Mouse (Mus musculus): ENCODE results near the gene Evi5l.

Gene Evi5l

DNA sequence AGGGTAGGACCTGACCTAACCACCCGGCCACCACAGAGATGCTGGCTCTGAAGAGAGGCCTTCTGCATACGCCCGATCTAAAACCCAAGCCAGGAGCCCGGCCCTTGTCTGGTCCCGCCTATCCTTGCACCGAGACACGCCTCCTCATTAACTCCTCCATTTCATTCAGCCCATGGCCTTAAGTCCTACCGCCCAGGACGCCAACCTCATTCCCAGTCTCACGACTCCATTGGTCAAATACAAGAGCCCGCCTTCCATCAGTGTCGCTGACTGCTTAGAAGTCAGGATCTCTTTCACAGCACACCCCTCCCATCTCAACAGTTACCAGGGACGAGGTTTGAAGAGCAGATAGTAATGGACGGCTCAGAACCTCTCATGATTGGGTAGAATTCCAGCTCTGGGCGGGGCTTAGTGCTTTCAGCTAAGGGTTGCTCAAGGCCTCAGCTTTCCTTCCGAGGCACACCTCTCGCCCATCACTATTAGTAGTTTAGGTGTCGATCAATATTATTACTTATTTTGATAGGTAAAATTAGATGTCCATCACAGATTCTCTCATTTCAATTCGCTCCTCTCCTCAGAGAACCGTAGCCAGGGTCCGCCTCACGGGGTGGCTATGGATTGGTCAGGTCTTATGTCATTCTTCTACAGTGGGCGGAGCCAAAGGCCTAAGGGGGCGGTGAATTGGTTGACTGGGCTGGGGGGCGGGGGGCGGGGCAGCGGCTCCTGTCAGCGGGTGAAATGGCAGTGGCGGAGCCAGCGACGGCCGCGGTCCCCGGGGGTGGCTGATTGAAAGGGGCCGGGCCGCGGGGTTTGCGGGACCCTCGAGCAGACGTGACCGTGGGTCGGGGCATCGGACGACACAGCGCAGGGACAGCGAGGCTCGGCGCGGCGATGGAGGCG, at the start of gene Evi5l:
Gene Evi5l (plus strand): TSS at position 716 of the 900 bp plus-strand sequence.
- peak; percentile 99 for DNase-seq (ENCODE audit: low read depth, low spot score)

DNA sequence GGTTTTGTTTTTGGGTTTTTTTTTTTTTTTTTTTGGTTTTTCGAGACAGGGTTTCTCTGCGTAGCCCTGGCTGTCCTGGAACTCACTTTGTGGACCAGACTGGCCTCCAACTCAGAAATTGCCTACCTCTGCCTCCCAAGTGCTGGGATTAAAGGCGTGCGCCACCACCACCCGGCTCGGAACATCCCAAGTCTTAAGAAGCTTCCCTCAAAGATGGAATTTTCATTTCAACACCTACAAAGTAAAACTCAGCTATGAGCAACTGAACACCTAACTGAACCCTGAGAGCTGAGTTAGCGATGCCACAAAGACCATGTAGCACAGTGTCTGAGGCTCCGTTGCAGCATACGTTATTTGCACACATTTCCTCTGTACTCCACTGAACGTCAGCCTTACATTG, 32.6 kb upstream of the Evi5l start, which contains the start of gene Cd209g:
Gene Cd209g (plus strand): TSS at position 301 of the 400 bp plus-strand sequence.
- no peak for DNase-seq (ENCODE audit: low read depth, low spot score)

DNA sequence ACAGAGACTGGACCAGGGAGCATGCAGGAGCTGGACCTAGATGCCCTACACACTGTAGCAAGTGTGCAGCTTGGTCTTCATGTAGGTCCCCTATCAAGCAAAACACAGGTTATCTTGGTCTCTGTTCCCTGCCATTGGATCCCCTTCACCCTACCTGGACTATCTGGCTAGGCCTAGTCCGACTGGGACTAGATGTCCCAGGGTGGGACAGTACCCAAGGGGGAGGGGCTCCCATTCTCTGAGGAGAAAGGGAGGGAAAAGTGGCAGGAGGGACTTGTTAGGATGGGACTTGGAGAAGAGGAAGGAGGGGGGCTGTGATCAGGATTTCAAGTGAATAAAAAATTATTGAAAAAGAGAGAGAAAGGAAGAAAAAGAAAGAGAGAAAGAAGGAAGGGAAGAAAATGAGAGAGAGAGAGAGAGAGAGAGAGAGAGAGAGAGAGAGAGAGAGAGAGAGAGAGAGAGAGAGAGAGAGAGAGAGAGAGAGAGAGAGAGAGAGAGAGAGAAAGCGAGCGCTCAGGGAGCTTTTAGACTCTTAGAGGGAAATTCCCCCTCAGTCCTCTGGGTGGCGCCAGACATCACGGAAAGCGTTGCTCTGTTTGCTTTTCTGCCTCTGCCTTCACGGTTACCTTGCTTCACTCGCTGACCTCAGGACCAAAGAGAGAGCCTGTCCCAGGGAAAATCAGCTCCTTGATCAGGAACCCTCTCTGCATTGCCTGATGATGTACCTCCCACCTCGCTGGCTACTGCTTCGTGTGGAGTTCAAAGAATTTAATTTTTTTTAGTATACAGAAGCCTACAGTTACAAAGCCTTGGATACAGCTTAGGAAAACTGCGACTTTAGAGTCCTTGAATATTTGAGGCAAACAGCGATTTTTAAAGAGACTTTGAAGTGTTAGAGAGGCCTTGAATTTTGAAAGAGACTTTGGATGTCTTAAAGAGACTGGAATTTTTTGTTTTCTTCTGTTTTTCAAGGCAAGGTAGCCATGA, 26.4 kb upstream of the Evi5l start:
- peak; percentile 83 for DNase-seq (ENCODE audit: low read depth, low spot score)

DNA sequence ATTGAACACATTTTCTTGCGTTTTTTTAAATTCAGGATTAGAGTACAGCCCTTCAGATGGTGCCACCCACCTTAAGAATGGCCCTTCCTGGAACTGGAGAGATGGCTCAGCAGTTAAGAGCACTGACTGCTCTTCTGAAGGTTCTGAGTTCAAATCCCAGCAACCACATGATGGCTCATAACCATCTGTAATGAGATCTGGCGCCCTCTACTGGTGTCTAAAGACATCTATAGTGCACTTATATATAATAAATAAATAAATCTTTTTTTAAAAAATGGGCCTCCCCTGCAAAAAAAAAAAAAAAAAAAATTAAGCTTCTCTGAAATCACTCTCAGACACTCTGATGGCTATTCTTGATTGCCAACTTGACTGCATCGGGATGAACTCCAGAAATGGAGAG, 24.6 kb upstream of the Evi5l start:
- DNase-seq (ENCODE audit: low read depth, low spot score), result no peak

DNA sequence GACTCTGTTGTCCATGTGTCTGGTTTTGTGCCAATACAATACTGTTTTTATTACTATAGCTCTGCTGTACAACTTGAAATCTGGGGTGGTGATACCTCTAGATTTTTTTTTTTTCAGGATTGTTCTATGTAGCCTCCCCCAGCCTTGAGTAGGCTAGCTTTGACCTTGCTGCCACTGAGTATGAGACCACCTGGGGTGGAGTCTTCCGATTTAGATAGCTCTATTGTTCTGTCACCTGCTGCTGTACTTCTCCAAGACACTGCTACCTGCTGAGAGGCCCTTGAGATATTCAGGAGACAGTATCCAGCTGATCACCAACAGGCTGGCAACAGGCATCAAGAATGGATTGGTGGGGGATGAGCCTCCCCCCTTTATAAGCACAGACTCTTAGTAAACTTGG, 19.1 kb upstream of the Evi5l start:
- DNase-seq (ENCODE audit: low read depth, low spot score), result no peak

DNA sequence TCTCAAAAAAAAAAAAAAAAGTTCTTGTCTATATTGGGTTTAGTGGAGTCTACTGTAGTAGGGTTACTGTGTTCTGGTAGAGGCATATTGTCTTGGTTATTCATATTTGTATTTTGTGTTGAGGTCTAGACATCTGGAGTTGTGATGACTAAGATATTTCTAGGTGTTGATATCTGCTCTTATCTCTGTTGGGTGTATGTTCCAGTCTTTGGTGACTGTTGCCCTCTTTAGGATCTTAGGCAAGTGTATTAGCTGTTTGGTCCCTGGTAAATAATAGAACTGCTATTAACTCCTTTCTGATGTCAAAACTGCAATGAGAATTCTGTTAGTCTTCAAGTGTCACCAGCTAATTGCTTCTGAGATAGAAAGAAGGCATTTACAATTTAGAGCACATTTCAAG, 11.5 kb upstream of the Evi5l start:
- no peak for DNase-seq (ENCODE audit: low read depth, low spot score)

DNA sequence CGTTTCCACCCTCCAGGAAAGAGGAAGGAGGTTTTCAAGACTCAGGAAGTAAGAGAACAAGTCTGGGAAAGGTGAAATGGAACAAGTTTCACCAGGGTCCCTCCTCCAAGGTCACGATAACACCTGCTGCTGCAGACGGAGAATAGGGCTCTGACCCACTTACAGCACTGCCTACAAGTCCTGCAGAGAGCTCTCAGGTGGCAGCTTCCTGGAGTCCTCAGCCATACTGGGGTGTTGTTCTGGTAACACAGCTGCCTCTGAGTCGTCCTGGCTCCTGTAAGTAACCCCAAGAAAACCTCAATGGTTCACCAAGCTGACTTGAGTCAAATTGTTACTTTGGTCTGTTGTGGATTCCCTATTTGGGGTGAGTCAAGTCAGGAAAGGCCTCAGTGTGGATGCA, 3.6 kb upstream of the Evi5l start:
- no peak for DNase-seq (ENCODE audit: low read depth, low spot score)

DNA sequence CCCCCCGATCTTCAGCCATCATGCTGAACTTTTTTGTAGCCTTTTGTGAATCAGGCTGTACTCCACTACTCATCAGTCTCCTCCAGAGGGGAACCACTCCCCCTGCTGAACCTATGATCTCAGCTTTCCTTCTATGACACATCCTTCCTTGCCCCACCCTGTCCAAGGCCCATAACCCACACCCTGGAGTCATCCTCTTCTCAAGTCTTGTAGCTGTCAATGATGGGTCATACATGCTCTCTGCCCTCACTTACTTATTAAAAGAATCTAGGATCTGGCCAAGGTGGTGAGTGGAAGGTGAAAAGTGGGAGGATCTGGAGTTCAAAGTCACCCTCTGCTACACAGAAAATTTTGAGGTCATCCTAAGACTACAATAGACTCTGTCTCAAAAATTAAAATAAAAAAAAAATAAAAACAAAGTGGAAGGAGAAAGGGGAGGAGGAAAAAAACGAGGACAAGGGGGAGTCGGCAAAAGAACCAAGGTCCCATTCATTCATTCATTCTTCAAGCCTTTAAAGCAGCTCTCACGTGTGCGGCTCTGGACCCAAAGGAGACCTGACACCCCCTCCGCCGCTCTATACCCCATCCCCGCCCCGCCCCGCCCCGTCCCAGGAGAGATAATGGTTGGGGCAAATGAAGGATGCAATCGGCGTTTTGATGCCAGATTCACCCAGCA, 1.1 kb upstream of the Evi5l start:
- DNase-seq (ENCODE audit: low read depth, low spot score), result no peak

DNA sequence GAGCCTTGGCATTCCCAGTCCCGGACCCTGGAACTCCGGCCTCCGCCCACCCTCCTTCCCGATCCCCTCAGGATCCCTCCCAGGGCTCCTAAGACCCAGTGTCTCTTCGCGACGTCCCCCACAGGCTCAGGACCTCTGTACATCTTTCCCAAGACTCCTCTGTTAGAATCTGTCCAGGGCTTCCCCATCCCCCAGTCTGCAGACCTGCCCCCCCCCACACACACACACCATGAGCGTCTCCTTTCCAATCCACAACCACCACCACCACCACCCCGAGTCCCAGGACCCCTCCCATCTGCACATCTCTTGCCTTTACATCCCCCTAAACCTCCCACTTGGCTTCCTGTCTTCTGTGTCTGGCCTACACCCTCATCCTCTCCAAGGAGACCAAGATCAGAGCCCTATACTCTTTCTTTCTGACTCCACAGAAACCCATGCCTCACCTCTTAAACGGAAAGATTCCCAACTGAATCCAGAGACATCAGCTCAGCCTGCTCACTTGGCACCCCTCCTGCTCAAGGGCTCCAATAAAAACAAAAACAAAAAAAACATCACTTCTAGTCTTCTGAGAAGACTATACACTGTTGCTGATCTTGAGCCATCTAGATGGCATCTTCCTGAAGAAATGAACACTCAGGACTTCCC, 636 bp downstream of the Evi5l start:
- no peak for DNase-seq (ENCODE audit: low read depth, low spot score)

DNA sequence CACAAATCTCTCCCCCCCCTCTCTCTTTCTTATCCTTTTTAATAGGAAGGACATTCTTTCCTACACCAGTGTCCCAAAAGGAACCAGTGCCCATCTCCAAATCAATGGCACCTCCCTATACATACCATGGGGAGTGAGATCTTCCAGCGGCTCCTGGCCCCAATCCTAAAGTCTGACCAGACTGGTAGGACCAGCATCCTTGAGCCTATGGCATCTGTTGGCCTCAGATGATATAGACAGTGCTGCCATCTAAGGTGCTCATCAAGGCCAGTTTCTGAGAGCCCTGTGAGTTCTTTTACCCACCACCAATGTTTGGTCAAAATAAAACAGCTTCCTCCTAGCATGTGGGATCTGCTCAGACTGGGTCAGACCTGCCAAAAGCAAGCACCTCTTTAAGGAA, 1.6 kb downstream of the Evi5l start:
- DNase-seq (ENCODE audit: low read depth, low spot score), result no peak

DNA sequence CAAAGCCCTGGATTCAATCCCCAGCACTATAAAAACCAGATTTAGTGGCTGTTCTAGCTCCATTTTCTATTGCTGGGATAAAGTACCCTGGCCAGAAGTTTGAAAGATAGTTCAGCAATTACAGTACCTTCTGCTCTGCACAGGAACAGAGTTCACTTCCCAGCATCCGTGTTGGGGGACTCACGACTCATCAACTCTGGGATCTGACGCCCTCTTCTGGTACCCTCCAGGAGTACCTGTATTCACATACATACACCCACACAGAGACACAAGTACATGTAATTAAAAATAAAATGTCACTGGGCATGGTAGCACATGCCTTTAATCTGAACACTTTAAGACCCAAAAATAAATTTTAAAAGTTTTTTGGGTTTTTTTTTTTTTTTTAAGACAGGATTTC, 6.1 kb downstream of the Evi5l start:
- DNase-seq (ENCODE audit: low read depth, low spot score), result no peak

DNA sequence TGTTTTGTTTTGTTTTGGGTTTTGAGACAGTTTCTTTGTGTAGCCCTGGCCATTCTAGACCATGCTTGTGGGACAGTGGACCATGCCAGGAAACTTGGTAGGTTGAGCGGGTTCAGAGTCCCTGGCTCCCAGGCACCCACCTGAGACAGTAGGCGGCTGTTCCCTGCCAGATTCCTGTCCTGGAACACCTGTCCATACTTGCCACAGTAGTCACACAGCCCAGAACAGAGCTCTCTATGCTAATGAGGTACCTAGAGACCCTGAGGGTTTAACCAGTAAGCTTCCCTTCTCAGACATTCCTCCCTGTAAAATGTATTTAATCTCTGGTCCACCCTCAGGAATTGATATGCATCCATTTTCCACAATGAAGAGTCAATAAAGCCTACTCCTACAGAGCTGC, 7.7 kb downstream of the Evi5l start:
- DNase-seq (ENCODE audit: low read depth, low spot score), result no peak

DNA sequence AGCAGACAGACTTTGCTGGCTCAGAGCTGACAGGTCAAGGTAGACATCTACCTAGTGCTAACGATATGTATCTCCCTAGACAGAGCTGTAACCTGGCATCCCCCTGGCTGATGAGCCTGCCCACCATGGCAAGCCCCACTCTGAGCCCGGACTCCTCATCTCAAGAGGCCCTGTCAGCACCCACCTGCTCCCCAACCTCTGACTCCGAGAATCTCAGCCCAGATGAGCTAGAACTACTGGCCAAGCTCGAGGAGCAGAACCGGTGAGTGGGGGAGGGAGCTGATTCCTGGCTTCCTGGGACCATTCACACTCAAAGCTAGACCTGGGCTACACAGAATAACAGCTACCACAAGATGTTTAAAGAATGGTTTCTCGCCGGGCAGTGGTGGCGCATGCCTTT, 17.0 kb downstream of the Evi5l start:
- DNase-seq (ENCODE audit: low read depth, low spot score), result no peak

DNA sequence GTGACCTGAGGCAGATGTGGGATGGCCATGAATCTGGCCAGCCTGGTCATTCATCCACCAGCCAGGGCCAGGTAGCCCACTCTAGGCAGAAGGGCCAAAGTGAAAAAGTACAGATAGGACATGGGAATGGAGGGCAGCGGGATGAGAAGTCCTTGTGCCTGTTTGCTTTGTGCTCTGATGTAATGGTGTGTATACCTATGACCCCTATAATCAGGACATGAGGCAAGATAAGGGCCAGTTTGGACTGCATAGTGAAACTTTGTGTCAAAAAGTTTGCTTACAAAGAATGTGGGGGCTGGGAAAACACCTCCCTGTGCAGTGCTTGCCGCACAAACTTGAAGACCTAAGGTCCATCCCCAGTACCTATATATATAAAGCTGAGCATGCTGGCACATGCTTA, 19.8 kb downstream of the Evi5l start:
- DNase-seq (ENCODE audit: low read depth, low spot score), result no peak

DNA sequence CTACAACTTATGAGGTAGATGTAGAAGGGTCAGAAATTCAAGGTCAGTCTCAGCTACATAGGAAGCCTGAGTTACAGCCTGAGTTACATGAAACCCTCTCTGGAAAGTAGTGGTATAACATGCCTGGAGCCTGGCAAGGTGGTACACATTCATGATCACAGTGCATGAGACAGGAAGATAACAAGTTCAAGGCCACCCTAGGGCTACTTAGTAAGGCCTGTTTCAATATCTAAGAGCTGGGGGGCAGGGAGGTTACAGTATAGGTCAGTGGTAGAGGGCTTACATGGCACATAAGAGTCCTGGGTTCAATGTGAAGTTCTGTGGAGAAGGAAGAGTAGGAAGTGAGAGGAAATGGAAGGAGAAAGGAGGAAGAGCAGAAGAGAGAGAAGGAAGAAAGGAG, 22.2 kb downstream of the Evi5l start:
- DNase-seq (ENCODE audit: low read depth, low spot score), result no peak

DNA sequence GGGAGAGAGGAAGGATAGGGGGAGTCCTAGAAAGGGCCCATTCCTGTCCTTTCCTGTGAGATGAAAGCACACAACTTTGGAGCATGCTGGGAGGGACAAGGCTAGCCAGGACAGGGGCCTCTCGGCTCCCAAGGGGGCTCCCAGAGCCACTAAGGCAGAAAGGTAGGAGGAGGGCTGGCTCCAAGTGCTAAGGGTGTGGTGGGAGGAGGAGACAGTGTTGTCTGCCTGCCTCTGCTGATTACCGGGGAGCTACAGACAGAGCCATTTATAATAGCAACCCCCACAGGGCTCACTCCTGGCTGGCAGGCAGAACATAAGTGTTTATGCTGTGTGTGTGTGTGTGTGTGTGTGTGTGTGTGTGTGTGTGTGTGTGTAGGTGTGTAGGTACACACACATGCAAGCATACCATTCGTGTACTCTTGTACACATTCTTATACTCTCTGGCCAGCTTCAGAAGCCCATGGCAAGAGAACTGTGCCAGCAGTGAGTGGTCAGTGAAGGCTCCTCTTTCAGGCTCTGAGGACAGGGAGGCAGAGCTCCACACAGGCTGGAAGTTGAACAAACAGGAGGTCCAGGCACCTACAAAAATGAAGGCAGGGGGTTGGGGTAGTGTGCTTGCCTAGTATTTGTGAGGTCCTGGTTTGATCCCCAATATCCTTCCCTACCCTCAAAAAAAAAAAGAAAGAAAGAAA, 22.8 kb downstream of the Evi5l start:
- no peak for DNase-seq (ENCODE audit: low read depth, low spot score)

DNA sequence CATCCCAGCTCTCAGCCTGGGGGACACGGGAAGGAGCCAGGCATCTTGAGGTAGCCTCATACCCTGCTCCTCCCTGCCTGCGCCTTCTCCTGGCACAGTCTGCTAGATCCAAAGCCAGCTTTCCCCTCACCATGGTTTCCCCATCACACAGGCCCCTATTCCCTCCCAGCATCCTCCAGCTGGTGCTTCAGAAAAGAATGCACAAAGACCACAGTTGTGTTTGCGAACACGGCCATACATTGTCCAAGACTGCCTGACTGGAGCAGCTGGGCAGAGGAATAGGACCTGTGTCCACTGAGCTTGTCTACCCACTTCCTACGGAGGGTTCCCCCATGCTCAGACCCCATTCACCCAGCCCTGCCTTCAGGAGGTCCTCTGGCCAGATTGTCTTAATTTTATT, 25.9 kb downstream of the Evi5l start:
- no peak for DNase-seq (ENCODE audit: low read depth, low spot score)

DNA sequence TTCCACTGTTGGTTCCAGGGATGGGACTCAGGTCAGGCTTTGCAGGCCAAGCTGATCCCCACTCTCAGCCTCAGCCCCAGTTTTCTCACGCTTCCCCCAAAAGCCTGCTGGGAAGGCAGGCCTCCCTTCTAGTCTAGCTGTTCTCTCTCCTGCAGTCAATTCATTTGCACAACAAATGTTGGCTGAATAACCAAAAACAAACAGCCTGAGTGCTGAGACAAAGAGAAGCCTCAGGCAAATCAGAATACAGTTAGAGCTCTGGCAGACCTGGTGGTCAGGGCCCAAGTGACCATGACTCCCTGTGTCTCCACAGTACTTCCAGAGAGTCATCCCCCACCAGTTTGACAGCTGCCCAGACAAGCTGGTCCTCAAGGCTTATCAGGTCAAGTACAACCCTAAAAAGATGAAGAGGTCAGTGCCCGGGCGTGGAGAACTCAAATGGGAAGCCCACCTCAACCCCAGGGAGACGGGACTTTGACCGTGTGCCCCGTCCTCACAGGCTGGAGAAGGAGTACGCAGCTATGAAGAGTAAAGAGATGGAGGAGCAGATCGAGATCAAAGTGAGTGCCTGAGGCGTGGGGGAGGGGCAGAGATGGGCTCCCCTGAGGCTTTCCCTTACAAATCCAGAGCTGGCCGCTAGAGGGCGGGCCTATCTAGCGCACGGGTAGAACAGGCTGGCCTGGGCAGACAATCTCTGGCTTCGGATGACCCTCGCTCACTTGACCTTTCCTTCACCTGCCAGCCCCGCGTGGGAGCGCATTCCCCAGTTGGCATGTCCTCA, 26.6 kb downstream of the Evi5l start:
- DNase-seq (ENCODE audit: low read depth, low spot score), result peak; percentile 68

DNA sequence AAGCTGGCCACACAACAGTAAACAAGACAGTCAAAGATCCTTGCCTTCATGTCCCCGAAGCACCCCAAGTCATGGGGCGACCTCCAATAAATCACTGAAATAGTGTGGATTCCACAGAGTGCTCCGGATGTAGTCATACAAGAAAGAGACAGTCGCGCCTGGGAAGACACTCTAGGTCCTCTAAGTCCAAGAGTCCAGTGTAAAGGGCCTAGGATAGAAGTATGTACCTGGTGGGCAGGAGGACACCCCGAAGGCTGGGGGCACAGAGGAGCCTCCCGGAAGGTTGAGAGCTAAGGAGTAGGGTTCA, 27.2 kb downstream of the Evi5l start:
- no peak for DNase-seq (ENCODE audit: low read depth, low spot score)

DNA sequence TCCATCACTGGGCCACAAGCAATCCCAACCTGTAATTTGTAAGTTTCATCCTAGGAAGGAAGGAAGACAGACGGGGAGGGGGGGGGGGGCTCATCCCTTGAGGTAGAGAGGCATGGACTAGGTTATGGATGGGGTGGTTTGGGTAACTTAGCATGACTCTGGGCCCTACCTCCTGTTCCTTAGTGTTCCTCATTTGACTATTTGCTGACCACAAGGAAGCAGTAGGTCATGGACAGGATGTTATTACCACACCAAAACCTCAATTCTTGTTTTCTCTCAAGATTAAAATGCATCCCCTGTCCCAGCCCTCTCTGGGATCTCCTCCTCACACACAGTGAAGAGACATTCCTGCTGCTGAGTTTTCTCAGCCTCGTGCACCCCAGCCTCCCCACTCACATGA, 35.0 kb downstream of the Evi5l start:
- DNase-seq (ENCODE audit: low read depth, low spot score), result no peak

Data from forelimb bud, embryonic 11.5 days (tissue).